Mouse (Mus musculus) lung, postnatal 0 days (tissue): ENCODE data around the gene Atp6v1g3. TPM values are rescaled to one million over a fixed set of nuclear protein-coding genes. Genes with fewer than 3 reads are reported as not detected.

ENCODE experiments used
- ATAC-seq: fragments of 200-750 bp; cut with Nextera tagmentation; 2 replicates; pipeline ENCODE4 v1.8.0; 2017; ENCODE audit warnings: moderate library complexity
- DNase-seq: peaks from one replicate; pipeline ENCODE4 v3.0.0-alpha.2; 2016; ENCODE audit warnings: low spot score
- H3K27ac ChIP-seq: fragments of 300-500 bp; sonication (generic); 2 replicates; pipeline ENCODE4 v1.5.1; 2014; ENCODE audit warnings: antibody characterized with exemption, mild to moderate bottlenecking, low read length, mixed read lengths
- H3K27me3 ChIP-seq: fragments of 300-500 bp; sonication (generic); replicated peaks from 2 replicates; pipeline ENCODE4 v1.6.1; 2014; ENCODE audit warnings: low read length, mixed read lengths; ENCODE audit not compliant: insufficient read depth
- H3K36me3 ChIP-seq: fragments of 300-500 bp; sonication (generic); 2 replicates; pipeline ENCODE4 v1.6.1; 2014; ENCODE audit warnings: low read length, mixed read lengths; ENCODE audit not compliant: insufficient read depth
- H3K4me1 ChIP-seq: fragments of 300-500 bp; sonication (generic); 2 replicates; pipeline ENCODE4 v1.6.1; 2014; ENCODE audit warnings: antibody characterized with exemption, low read depth, low read length, mixed read lengths; ENCODE audit not compliant: insufficient read depth
- H3K4me2 ChIP-seq: fragments of 300-500 bp; sonication (generic); replicated peaks from 2 replicates; pipeline ENCODE4 v1.6.1; 2014; ENCODE audit warnings: low read depth, mild to moderate bottlenecking, low read length, moderate library complexity, mixed read lengths
- H3K4me3 ChIP-seq: fragments of 300-500 bp; sonication (generic); 2 replicates; pipeline ENCODE4 v1.5.1; 2014; ENCODE audit warnings: low read depth, low read length
- H3K9ac ChIP-seq: fragments of 300-500 bp; sonication (generic); replicated peaks from 2 replicates; pipeline ENCODE4 v1.6.1; 2014; ENCODE audit warnings: low read depth, mild to moderate bottlenecking
- H3K9me3 ChIP-seq: fragments of 300-500 bp; sonication (generic); 2 replicates; pipeline ENCODE4 v1.6.1; 2016; ENCODE audit warnings: low read length, mixed read lengths
- CTCF ChIP-seq: IDR thresholded peaks from 2 replicates; pipeline ENCODE4 v1.5.1; 2016; ENCODE audit warnings: antibody characterized with exemption, mild to moderate bottlenecking
- EP300 ChIP-seq: IDR thresholded peaks from 2 replicates; pipeline ENCODE4 v1.6.1; 2016; ENCODE audit warnings: antibody characterized with exemption, mild to moderate bottlenecking, control low read depth
- WGBS: fragments of 180-500 bp; shearing (Covaris S2); extraction: QIAGEN DNeasy Blood & Tissue Kit; methylation state at CpG from one replicate; pipeline ENCODE4 v1.1.7; 2014; 5-methylcytosine and 5-hydroxymethylcytosine counted together
- polyA plus RNA-seq: library from polyadenylated mRNA; unstranded; fragments of >200 nt; fragmentation: Nextera tagmentation; extraction: Ambion mirVana; gene quantifications from 2 replicates; pipeline ENCODE4 v1.2.1, GENCODE M21; 2015

Atp6v1g3 gene
- polyA plus RNA-seq, 1 experiment from 2014 or later = 0.33 TPM

DNA sequence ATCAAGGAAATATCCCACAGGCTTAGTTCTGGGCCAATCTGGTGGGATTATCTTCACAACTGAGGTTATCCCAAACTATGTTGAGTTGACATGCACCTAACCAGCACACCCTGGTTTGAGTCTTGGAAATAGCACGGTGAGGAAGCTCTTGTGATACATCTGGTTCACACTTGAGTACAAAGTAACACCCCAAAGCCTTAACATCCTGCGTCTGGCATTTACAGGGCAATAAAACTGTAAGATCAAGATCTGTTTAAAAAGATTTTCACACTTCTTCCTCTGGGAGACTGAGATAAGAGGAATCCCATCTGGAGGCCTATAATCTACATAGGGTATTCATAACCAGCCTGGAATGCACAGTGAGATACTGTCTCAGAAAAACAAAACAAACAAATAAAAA is 24.6 kb downstream of the Atp6v1g3 start:
- WGBS = 55% methylated on average over 2 of the region's 2 CpGs
- no peak overlapping the region for H3K4me3 ChIP-seq
- H3K27me3 ChIP-seq = no peaks in the 10 kb centered on the region
- H3K4me2 ChIP-seq = no peak overlapping the region
- TF ChIP-seq CTCF = no peak
- no peak for TF ChIP-seq EP300
- H3K9ac ChIP-seq = no peak overlapping the region
- no peak overlapping the region for H3K27ac ChIP-seq
- no peak for ATAC-seq
- H3K36me3 ChIP-seq = no peaks in the 10 kb centered on the region
- DNase-seq = no peak
- no peaks in the 10 kb centered on the region for H3K4me1 ChIP-seq
- H3K9me3 ChIP-seq = no peaks in the 10 kb centered on the region

DNA sequence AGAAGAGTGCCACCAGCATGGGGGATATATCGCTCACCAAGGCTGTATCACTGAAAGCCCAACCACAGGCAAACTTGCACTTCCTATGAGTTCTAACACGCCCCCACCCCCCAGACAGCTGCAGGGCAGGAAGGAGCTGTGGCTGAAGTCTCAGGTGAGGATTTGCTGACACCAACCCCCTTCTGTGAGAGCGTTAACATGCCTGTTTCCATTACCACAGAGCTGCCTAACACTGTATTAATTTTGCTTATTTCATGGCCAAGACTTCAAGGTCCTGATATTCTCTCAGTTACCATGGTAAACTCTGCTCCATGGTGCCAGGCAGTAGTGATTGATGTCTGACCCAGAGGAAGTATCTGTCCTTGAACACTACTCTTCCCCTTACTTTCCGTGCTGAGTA is 26.0 kb downstream of the Atp6v1g3 start:
- TF ChIP-seq EP300 = no peak
- no peak for TF ChIP-seq CTCF

DNA sequence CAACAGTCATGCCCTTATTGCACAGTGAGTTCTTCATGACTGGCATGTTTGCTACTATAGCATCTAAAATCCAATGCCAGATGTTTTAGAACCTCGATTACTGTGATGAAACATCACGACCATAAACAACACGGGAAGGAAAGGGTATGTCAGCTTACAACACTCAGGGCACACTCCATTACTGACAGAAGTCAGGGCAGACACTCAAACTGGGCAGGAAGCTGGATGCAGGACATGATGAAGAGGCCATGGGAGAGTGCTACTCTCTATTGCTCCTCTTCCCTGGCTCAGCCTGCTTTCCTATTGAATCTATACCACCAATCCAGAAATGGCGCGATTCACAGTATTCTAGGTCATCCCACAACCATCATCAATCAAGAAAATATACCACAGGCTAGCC is 28.4 kb downstream of the Atp6v1g3 start:
- Histone ChIP-seq H3K9ac (no peak overlapping the region), H3K9me3 (no peaks in the 10 kb centered on the region), H3K27ac (no peak overlapping the region), H3K27me3 (no peaks in the 10 kb centered on the region), H3K4me3 (no peak overlapping the region), H3K4me1 (no peaks in the 10 kb centered on the region), H3K4me2 (no peak overlapping the region), H3K36me3 (no peaks in the 10 kb centered on the region)
- TF ChIP-seq EP300 (no peak), CTCF (no peak)
- peak; percentile 37 for DNase-seq
- no peak; the same call in 1 of the 2 replicates for ATAC-seq
- 61% methylated on average over 5 of the region's 5 CpGs for WGBS

More for the DNA sequence above, 26.0 kb downstream of the Atp6v1g3 start:
- Histone ChIP-seq H3K36me3 (no peaks in the 10 kb centered on the region), H3K27ac (no peak overlapping the region), H3K9ac (no peak overlapping the region), H3K4me3 (no peak overlapping the region), H3K4me1 (no peaks in the 10 kb centered on the region), H3K9me3 (no peaks in the 10 kb centered on the region), H3K27me3 (no peaks in the 10 kb centered on the region), H3K4me2 (no peak overlapping the region)
- ATAC-seq = no peak
- DNase-seq = no peak
- 45% methylated on average over 4 of the region's 4 CpGs for WGBS

DNA sequence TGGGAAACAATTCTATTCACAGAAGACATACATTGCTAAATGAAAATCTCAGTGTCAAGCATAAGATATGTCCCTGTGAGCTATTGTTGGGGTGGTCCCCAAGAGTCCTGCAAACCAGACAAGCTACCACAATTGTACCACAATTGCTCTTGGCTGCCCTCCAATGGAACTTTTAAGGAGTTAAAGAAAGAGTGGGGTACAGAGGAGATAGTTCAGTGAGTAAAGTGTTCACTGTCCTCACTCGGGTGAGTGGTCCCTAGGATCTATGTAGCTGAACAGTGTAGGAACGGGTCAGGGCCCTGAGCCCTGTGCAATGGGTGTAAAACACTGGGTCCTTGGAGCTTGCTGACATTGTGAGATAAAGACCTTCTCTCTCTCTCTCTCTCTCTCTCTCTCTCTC is 29.2 kb downstream of the Atp6v1g3 start:
- ATAC-seq (no peak), DNase-seq (no peak)
- H3K27ac ChIP-seq = no peak overlapping the region
- no peaks in the 10 kb centered on the region for H3K9me3 ChIP-seq
- no peaks in the 10 kb centered on the region for H3K4me1 ChIP-seq
- WGBS = 89% methylated on average over 2 of the region's 2 CpGs
- H3K4me3 ChIP-seq = no peak overlapping the region
- H3K27me3 ChIP-seq = no peaks in the 10 kb centered on the region
- no peak overlapping the region for H3K4me2 ChIP-seq
- no peak overlapping the region for H3K9ac ChIP-seq
- H3K36me3 ChIP-seq = no peaks in the 10 kb centered on the region
- no peak for TF ChIP-seq CTCF
- TF ChIP-seq EP300 = no peak

DNA sequence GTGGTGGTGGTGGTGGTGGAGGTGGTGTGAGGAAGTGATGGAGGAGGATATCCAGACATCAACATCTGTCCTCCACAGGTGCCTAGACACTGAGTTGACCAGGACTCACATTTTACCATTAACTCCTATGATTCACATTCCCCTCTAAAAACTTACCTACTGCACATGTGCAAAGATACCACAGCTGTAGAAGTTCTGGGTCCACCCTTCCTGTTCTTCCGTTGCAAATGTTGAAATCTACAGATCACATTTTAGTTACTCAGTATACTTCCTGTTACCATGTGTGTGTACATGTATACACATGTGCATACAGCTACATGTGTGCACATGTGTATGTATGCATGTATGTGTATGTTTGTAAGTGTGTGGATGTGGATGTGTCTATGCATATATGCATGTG is 29.8 kb downstream of the Atp6v1g3 start:
- Histone ChIP-seq H3K9ac (no peak overlapping the region), H3K4me1 (no peaks in the 10 kb centered on the region), H3K27ac (no peak overlapping the region), H3K36me3 (no peaks in the 10 kb centered on the region), H3K4me3 (no peak overlapping the region), H3K9me3 (no peaks in the 10 kb centered on the region), H3K4me2 (no peak overlapping the region), H3K27me3 (no peaks in the 10 kb centered on the region)
- DNase-seq (no peak), ATAC-seq (no peak)
- 71% methylated on average over 1 of the region's 1 CpGs for WGBS
- TF ChIP-seq CTCF = no peak
- TF ChIP-seq EP300 = no peak

DNA sequence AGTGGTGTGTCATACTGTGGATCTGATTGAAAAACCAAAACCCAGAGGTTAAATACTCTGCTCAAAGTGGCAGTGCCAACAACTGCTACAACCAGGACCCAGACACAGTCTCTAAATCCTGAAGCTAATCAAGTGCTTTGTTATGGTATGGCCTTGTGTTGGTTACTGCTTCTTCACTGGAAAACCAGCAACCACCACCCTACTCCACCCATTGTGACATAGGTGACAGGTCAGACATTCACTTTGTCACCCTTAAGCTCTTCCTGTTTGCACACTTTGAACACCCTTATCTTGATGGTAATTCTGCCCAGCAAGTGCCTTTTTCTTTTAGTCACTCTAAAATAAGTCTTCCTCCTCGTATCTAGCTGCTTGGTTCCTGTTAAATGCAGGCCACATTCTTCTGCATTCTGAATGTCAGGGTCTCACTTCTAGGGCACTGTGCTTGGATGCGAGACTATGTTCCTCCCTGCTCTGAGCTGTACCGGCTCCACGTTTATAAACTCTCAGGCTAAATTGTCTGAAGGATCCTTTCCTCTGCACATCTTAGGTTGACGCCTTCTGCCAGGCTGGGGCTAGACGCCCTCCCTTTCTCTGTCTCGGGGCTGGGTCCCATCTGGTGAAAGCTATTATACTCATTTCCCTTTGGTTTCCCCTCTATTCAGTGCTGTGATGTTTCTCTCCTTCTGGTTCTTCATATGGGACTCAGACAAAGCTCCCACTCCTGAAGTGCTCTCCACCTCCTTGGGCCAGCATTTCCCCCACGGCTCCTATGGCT is 30.8 kb downstream of the Atp6v1g3 start:
- no peak for DNase-seq
- no peaks in the 10 kb centered on the region for H3K9me3 ChIP-seq
- no peak for ATAC-seq
- WGBS = 57% methylated on average over 8 of the region's 8 CpGs
- H3K9ac ChIP-seq = no peak overlapping the region
- no peak for TF ChIP-seq EP300
- no peak for TF ChIP-seq CTCF
- no peak overlapping the region for H3K27ac ChIP-seq
- no peak overlapping the region for H3K4me3 ChIP-seq
- H3K4me1 ChIP-seq = no peaks in the 10 kb centered on the region
- no peaks in the 10 kb centered on the region for H3K27me3 ChIP-seq
- H3K4me2 ChIP-seq = no peak overlapping the region
- no peaks in the 10 kb centered on the region for H3K36me3 ChIP-seq

DNA sequence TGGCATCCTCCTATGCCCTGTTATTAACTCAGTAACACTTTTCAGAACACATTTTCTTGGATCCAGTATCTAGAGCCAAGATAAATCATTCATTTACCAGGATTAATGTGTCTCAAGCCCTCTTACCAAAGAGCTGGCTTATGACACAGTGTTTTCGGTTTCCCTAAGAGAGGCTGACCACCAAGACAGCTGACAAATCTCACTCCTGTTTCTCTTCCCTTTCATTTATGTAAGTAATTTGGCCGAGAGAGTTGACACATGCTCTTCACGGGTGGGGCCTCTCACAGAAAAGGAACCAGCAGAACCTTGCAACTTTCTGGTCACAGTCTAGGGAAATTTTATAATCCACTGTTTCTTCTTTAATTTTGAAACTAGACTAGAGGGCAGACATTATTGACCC is 49.1 kb downstream of the Atp6v1g3 start:
- Histone ChIP-seq H3K9ac (no peak overlapping the region), H3K9me3 (no peaks in the 10 kb centered on the region), H3K4me3 (no peak overlapping the region), H3K4me1 (no peaks in the 10 kb centered on the region), H3K27me3 (no peaks in the 10 kb centered on the region), H3K36me3 (no peaks in the 10 kb centered on the region), H3K4me2 (no peak overlapping the region), H3K27ac (no peak overlapping the region)
- no peak for TF ChIP-seq EP300
- TF ChIP-seq CTCF = no peak
- ATAC-seq (peak; percentile 57), DNase-seq (peak; percentile 62)
- WGBS = 54% methylated on average over 3 of the region's 3 CpGs
